Mouse (Mus musculus): Measurements from ENCODE around the gene Adgrl2. TPM values are rescaled to one million over a fixed set of nuclear protein-coding genes. Genes with fewer than 3 reads are reported as not detected.

Adgrl2 gene
- polyA plus RNA-seq (2012; rRNA removed): 49.9 and 63.4 TPM in 2 replicates

GRCm38 (mm10) chr3:148990531-148991003, at the start of gene Adgrl2:
Gene Adgrl2, minus strand, starts transcription at chr3:148990555.
- no peak for DNase-seq (ENCODE audit: low spot score)

DNA sequence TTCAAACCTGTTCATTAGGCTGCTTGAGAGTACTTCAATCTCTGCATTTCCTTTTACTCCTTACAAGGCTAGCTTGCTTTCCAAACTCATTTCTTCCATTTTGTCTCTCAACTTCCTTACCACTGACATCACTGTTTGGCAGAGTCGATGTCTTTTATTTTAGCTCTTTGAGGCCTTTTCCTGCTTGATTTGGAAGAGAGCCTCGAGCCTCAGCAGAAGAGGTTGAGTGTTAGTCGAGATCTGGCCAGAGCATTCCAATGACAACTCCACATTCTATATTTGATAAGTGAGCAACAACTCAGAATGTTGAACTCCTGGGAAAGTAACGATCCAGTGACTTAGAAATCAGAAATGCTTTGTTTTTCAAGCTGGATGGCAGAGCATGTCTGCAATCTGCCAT, 48.4 kb upstream of the Adgrl2 start:
- DNase-seq (ENCODE audit: low spot score): no peak

GRCm38 (mm10) chr3:149019925-149020324, 29.6 kb upstream of the Adgrl2 start:
- DNase-seq (ENCODE audit: low spot score): no peak

- DNase-seq (ENCODE audit: low spot score): no peak
Observed at GRCm38 (mm10) chr3:149009311-149009710, 19.0 kb upstream of the Adgrl2 start.

DNA sequence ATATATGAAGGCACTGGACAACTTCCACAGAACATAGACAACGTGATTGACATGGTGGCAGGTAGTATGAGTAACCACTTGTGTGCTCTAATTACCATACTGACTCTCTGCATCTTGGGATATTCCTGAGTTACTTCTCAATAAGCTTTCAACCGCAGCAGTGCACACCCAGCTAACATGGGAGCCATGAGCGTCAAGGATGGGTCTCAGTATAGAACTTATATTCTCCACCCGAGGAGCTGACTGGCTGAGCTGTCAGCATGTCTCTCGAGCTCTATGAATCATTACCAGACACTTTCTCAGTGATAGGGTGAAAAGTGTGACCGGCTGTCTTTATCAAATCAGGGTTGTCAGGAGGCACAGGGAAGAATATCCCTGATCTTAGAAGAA, 18.3 kb upstream of the Adgrl2 start:
- no peak for DNase-seq (ENCODE audit: low spot score)

DNA sequence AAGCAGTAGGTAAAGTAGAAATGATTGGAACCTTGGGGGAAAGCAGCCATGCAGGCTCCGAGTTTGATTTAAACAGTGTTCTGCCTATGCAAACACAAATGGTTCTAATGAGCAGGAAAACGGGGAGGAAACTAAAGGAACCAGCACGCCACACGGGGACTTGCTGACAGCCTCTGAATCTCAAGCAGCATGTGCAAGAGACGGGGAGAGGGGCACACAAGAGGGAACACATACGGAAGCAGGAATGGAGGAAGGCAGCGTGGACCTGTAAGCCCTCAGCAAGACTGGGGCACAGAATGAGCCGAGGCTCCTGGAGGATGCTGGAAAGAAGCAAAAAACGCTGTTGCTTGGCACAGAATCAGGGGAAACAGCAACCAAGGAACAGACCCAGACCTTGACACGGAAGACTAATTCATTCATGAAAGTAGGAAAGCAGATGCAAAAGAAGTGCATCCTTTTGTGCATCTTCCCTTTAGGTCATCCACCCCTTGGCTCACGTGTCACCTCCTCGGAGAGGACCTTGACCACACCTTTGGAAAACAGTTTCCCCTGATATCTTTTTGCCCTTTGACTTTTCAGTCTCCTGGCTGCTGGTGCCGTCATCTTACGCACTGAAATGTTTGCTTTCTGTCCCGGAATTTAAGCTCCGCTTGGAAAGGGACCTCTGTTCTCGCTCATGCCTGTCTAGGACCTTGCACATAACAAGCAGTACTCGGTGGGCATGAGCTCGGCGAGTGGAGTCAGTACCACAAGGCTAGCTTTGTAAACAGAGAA, 17.7 kb upstream of the Adgrl2 start:
- DNase-seq (ENCODE audit: low spot score): no peak

GRCm38 (mm10) chr3:149001364-149001763, 11.0 kb upstream of the Adgrl2 start:
- DNase-seq (ENCODE audit: low spot score): no peak

DNA sequence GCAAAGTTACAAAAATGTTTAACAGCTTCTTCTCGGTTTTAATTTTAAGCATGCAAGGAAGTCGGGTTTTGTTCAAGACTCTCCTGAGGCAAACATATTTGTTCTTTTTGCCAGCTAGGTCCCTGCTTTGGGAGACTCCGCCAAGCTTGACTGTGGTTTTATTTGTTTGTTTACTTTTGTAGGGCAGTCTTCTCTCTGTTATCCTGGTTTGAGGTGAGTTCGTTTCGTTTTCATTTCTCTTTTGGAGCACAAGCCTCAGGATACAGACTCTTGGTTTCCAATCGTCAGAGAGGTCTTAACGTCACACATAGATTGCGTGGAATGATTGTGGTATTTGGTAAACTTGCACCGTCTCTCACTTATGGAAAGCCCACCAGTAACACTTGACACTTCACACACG, 8.3 kb upstream of the Adgrl2 start:
- DNase-seq (ENCODE audit: low spot score): no peak

DNA sequence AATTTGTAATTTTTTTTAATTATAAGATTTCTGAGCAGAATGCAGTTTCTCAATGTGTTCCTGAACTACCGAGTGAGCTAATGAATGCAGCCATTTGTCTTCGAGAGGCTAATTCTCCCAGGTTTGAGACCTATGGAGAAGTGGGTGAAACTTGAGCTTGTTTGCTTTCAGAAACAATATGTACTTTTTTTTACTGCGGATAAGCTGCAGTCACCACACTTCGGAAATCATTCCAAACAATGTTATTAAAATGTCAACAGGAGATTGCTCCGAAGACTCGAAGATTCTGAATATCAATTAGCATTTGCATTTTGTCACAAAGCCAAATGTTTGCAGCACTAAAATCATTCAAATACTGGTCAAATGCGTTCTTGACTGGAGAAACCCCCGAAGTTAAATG, 701 bp upstream of the Adgrl2 start:
- DNase-seq (ENCODE audit: low spot score): no peak

- DNase-seq (ENCODE audit: low spot score): peak; percentile 58
Observed at GRCm38 (mm10) chr3:148989818-148990530, 381 bp downstream of the Adgrl2 start.

- DNase-seq (ENCODE audit: low spot score): peak; percentile 71
Observed at GRCm38 (mm10) chr3:148988996-148989817, 1.1 kb downstream of the Adgrl2 start.

GRCm38 (mm10) chr3:148988293-148988995, 1.9 kb downstream of the Adgrl2 start:
- peak; percentile 39 for DNase-seq (ENCODE audit: low spot score)

DNA sequence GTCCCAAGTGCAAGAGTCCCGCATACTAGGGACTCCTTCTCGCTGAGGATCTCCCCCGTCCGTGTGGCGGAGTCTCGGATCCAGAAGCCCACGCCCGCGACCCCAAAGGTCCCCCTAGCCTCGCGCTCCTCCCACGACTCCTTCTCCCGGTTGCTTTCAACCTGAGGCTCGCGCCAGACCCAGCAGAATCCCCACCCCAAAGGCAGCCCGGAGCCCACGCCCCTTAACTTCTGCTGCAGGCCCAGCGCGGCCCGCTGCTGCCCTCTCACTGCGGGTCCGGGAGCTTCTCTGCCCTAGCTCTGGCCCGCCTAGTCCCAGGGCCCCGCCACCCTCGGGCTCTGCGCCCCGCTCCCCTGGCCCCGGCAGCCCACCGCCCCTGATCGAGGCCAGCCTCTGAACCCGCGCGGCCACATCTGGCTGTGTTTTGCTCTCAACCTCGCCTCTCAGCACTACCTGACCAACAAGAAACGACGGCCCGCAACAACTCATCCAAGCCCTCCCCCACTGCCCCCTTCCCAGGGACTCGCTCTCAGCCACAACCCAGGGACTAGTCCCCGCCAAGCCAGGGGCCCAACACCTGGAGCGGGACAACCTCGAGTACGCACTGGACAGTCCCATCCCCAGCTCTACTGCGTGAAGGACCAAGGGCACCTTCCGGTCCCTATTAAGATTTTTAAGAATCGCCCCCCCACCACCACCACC, 2.6 kb downstream of the Adgrl2 start:
- peak; percentile 70 for DNase-seq (ENCODE audit: low spot score)

- DNase-seq (ENCODE audit: low spot score): no peak
Observed at GRCm38 (mm10) chr3:148986894-148987590, 3.3 kb downstream of the Adgrl2 start.

- no peak for DNase-seq (ENCODE audit: low spot score)
Observed at GRCm38 (mm10) chr3:148986296-148986893, 4.0 kb downstream of the Adgrl2 start.

DNA sequence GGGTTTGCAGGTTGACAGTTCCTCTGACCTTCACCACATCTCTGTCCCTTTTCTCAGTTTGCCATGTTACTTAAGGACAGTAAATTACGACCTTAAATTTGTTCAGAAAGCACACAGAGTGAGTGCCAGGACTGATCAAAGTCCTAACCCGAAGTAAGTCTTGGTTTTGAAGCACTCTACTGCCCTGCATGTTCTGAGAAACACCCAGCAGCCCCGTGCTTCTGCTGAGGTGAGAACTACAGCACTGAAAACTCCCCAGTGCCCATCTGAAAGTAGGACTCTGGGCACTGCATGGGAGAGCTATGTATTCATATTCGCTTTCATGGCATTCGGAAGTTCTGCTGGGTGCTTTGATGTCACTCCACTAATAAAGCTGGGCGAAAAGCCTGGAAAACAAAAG, 6.0 kb downstream of the Adgrl2 start:
- no peak for DNase-seq (ENCODE audit: low spot score)

DNA sequence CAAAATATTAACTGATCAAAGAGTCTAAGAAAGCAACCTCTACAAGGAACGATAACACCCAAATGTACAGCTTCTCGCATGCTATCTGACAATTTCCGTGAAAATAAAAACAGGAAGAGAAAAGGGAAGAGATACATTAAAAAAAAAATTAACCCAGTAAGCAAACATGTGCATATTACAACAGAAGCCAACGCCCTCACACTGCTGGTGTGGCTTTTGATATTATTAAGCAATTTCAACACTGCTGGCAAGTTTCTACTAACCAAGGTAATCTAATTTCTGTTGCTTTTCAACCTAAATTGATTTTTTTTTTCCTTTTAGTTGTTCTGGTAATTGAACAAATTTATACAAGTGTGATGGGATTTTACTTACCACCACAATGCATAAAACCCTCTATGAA, 8.0 kb downstream of the Adgrl2 start:
- DNase-seq (ENCODE audit: low spot score): no peak

GRCm38 (mm10) chr3:148981776-148982175, 8.6 kb downstream of the Adgrl2 start:
- DNase-seq (ENCODE audit: low spot score): no peak

DNA sequence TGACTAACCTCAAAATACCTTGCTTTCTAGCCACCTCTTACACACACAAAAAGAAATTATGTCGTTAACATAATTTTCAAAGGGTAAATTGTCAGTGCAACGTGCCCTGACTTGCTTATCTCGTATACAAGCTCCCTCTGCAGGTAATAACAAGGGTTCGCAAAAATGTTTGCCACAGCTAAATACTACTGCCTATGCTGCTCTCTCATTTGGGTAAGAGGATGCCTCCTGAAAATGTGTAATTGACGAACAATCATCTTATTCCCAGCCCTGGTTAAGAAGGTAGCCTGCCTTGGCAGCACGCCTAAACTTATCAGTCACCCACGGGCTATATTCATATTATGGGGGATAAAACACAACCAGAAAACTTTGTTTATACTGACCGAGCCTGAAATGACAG, 11.8 kb downstream of the Adgrl2 start:
- no peak for DNase-seq (ENCODE audit: low spot score)

GRCm38 (mm10) chr3:148977838-148978237, 12.5 kb downstream of the Adgrl2 start:
- no peak for DNase-seq (ENCODE audit: low spot score)
